Comparison of ENCODE assay signal across 19 mouse cellular contexts in the genomic region with DNA sequence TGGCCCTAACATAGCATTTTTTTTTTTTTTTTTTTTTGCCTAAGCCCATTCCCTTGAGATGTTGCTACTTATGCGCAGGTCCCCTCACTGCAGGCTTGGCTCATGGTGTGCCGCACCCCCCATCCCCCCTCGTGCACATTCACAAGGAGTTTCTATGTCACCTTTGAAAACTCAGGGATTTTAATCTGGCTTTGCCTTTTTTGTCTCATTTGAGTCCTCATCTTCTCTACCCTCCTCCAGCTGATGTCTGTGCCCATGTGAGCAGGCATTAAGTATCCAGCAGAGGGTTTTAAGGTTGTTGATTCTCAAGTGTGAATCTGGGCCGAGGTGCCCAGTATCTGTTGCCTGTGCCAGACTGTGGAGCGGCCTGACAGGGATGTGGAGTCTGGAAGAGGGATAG. TPM values are rescaled to one million over a fixed set of nuclear protein-coding genes. Genes with fewer than 3 reads are reported as not detected.
A peak's percentile ranks its signal among the peaks of the same experiment; 100 is the strongest.
DNase-seq lines count a peak whose midpoint lies in the region; ATAC-seq lines count a peak whose summit lies in the region.
"Had no signal": no experiment of that assay in that cellular context is flagged by ENCODE, and none has a peak within 500 bp of the region (broad histone marks: within the 10 kb centered on the region; RNA-seq: fewer than 3 reads in every experiment).

No protein-coding gene starts in this region.

- no peaks in the 10 kb centered on the region; the same call in 1 of the 2 replicates for H3K27me3 ChIP-seq in forebrain, embryonic 13.5 days
- no peaks in the 10 kb centered on the region for H3K27me3 ChIP-seq in forebrain, embryonic 14.5 days (replicated peaks; ENCODE audit: control insufficient read depth, insufficient read depth, low read length)
- H3K27me3 ChIP-seq in hindbrain, embryonic 15.5 days = no peaks in the 10 kb centered on the region
- H3K27me3 ChIP-seq in hindbrain, embryonic 10.5 days (ENCODE audit: insufficient read depth, poor library complexity, severe bottlenecking) = peaks cover 29% of the 10 kb centered on the region
- H3K27me3 ChIP-seq in embryonic facial prominence, embryonic 13.5 days = peaks cover 9% of the 10 kb centered on the region; the same call in 1 of the 2 replicates
- no peaks in the 10 kb centered on the region for H3K27me3 ChIP-seq in midbrain, embryonic 16.5 days (ENCODE audit: control insufficient read depth, insufficient read depth, low read depth, low read length)
- H3K27me3 ChIP-seq: heart, embryonic 13.5 days; kidney, embryonic 15.5 days had no signal

- H3K9ac ChIP-seq in forebrain, embryonic 13.5 days = no peak overlapping the region
- no peak overlapping the region for H3K9ac ChIP-seq in forebrain, embryonic 14.5 days (ENCODE audit: low read length)
- no peak overlapping the region for H3K9ac ChIP-seq in hindbrain, embryonic 15.5 days
- H3K9ac ChIP-seq in embryonic facial prominence, embryonic 13.5 days = no peak overlapping the region
- H3K9ac ChIP-seq in midbrain, embryonic 16.5 days (ENCODE audit: low read depth, low read length) = peak overlapping the region; percentile 26; the same call in 1 of the 2 replicates
- H3K9ac ChIP-seq: embryonic facial prominence, embryonic 12.5 days; heart, embryonic 13.5 days; kidney, embryonic 15.5 days; liver, postnatal 0 days had no signal

- peaks cover 44% of the 10 kb centered on the region for H3K4me1 ChIP-seq in forebrain, embryonic 13.5 days
- peaks cover 20% of the 10 kb centered on the region for H3K4me1 ChIP-seq in forebrain, embryonic 14.5 days (ENCODE audit: control insufficient read depth, insufficient read depth, low read length)
- peaks cover 48% of the 10 kb centered on the region for H3K4me1 ChIP-seq in hindbrain, embryonic 15.5 days (replicated peaks)
- peaks cover 42% of the 10 kb centered on the region for H3K4me1 ChIP-seq in hindbrain, embryonic 10.5 days (replicated peaks)
- peaks cover 18% of the 10 kb centered on the region; the same call in 1 of the 2 replicates for H3K4me1 ChIP-seq in embryonic facial prominence, embryonic 13.5 days
- H3K4me1 ChIP-seq in midbrain, embryonic 16.5 days (ENCODE audit: control insufficient read depth, insufficient read depth, low read length) = peaks cover 31% of the 10 kb centered on the region

- no peak overlapping the region for H3K27ac ChIP-seq in forebrain, embryonic 13.5 days
- no peak overlapping the region for H3K27ac ChIP-seq in forebrain, embryonic 14.5 days (ENCODE audit: low read depth, low read length)
- no peak overlapping the region for H3K27ac ChIP-seq in hindbrain, embryonic 15.5 days (replicated peaks)
- H3K27ac ChIP-seq in hindbrain, embryonic 10.5 days = no peak overlapping the region
- no peak overlapping the region for H3K27ac ChIP-seq in embryonic facial prominence, embryonic 13.5 days
- no peak overlapping the region for H3K27ac ChIP-seq in midbrain, embryonic 16.5 days (ENCODE audit: low read length)
- H3K27ac ChIP-seq: embryonic facial prominence, embryonic 12.5 days; heart, embryonic 13.5 days; kidney, embryonic 15.5 days had no signal

- no peaks in the 10 kb centered on the region for H3K9me3 ChIP-seq in forebrain, embryonic 13.5 days (replicated peaks)
- no peaks in the 10 kb centered on the region for H3K9me3 ChIP-seq in forebrain, embryonic 14.5 days (replicated peaks; ENCODE audit: control insufficient read depth, low read length)
- no peaks in the 10 kb centered on the region for H3K9me3 ChIP-seq in hindbrain, embryonic 15.5 days
- H3K9me3 ChIP-seq in hindbrain, embryonic 10.5 days = no peaks in the 10 kb centered on the region
- H3K9me3 ChIP-seq in embryonic facial prominence, embryonic 13.5 days = no peaks in the 10 kb centered on the region
- no peaks in the 10 kb centered on the region for H3K9me3 ChIP-seq in midbrain, embryonic 16.5 days (replicated peaks; ENCODE audit: control insufficient read depth, low read length, poor library complexity, severe bottlenecking)
- H3K9me3 ChIP-seq: embryonic facial prominence, embryonic 12.5 days; heart, embryonic 13.5 days; kidney, embryonic 15.5 days had no signal

- no peak overlapping the region for H3K4me3 ChIP-seq in forebrain, embryonic 13.5 days
- no peak overlapping the region for H3K4me3 ChIP-seq in forebrain, embryonic 14.5 days (ENCODE audit: low read depth, low read length)
- H3K4me3 ChIP-seq in hindbrain, embryonic 15.5 days = 0 out of 2 replicates have a peak overlapping the region, but pooled peaks have one; percentile 2
- no peak overlapping the region for H3K4me3 ChIP-seq in hindbrain, embryonic 10.5 days
- H3K4me3 ChIP-seq in embryonic facial prominence, embryonic 13.5 days = no peak overlapping the region
- no peak overlapping the region for H3K4me3 ChIP-seq in midbrain, embryonic 16.5 days (ENCODE audit: low read depth, low read length)
- H3K4me3 ChIP-seq: embryonic facial prominence, embryonic 12.5 days; heart, embryonic 13.5 days; kidney, embryonic 15.5 days had no signal

- ATAC-seq in forebrain, embryonic 13.5 days = no peak
- no peak for ATAC-seq in forebrain, embryonic 14.5 days
- no peak for ATAC-seq in hindbrain, embryonic 15.5 days (ENCODE audit: low FRiP score, low read depth)
- ATAC-seq in embryonic facial prominence, embryonic 13.5 days (ENCODE audit: insufficient number of reproducible peaks, insufficient read depth, low FRiP score, low TSS enrichment, low read depth) = no peak
- ATAC-seq in midbrain, embryonic 16.5 days = no peak
- ATAC-seq in megakaryocyte progenitor cell, adult 5-6 weeks (replicated peaks; ENCODE audit: poor library complexity) = no peak
- ATAC-seq: inflammation-experienced regulatory T-cells, adult 6 months; liver, postnatal 0 days had no signal

- WGBS in forebrain, embryonic 13.5 days = 33% methylated on average over 5 of the region's 5 CpGs
- 23% methylated on average over 5 of the region's 5 CpGs for WGBS in forebrain, embryonic 14.5 days
- 42% methylated on average over 5 of the region's 5 CpGs for WGBS in hindbrain, embryonic 15.5 days
- WGBS in hindbrain, embryonic 10.5 days = 33% methylated on average over 5 of the region's 5 CpGs
- WGBS in embryonic facial prominence, embryonic 13.5 days = 33% methylated on average over 5 of the region's 5 CpGs
- 34% methylated on average over 5 of the region's 5 CpGs for WGBS in midbrain, embryonic 16.5 days

- no peaks in the 10 kb centered on the region for H3K36me3 ChIP-seq in forebrain, embryonic 13.5 days (ENCODE audit: poor library complexity, severe bottlenecking)
- no peaks in the 10 kb centered on the region for H3K36me3 ChIP-seq in forebrain, embryonic 14.5 days (ENCODE audit: control insufficient read depth, insufficient read depth, low read length)
- H3K36me3 ChIP-seq in hindbrain, embryonic 15.5 days = no peaks in the 10 kb centered on the region
- H3K36me3 ChIP-seq in hindbrain, embryonic 10.5 days = no peaks in the 10 kb centered on the region
- no peaks in the 10 kb centered on the region for H3K36me3 ChIP-seq in embryonic facial prominence, embryonic 13.5 days
- H3K36me3 ChIP-seq in midbrain, embryonic 16.5 days (ENCODE audit: control insufficient read depth, insufficient read depth, low read length) = no peaks in the 10 kb centered on the region
- H3K36me3 ChIP-seq: embryonic facial prominence, embryonic 12.5 days; heart, embryonic 13.5 days; kidney, embryonic 15.5 days had no signal

- DNase-seq in forebrain, embryonic 14.5 days (ENCODE audit: low spot score) = no peak
- no peak for DNase-seq in hindbrain, embryonic 10.5 days (ENCODE audit: low spot score)
- no peak for DNase-seq in spleen, adult 18-20 months
- DNase-seq: cerebellum, adult 18-20 months; gastrocnemius, postnatal 14 days; liver, postnatal 0 days; lung, postnatal 4 days; right cerebral cortex, postnatal 25 days; thymus, adult 18-20 months had no signal

- H3K4me2 ChIP-seq in forebrain, embryonic 13.5 days = 0 out of 2 replicates have a peak overlapping the region, but pooled peaks have one; percentile 14
- H3K4me2 ChIP-seq in forebrain, embryonic 14.5 days (ENCODE audit: low read length) = no peak overlapping the region
- H3K4me2 ChIP-seq in hindbrain, embryonic 15.5 days = peak overlapping the region; percentile 23
- H3K4me2 ChIP-seq in embryonic facial prominence, embryonic 13.5 days = 0 out of 2 replicates have a peak overlapping the region, but pooled peaks have one; percentile 12
- H3K4me2 ChIP-seq in midbrain, embryonic 16.5 days (ENCODE audit: low read length) = peak overlapping the region; percentile 73
- H3K4me2 ChIP-seq: embryonic facial prominence, embryonic 12.5 days; kidney, embryonic 15.5 days had no signal

RNA-seq across cellular contexts. Expression of gene Nt5dc3, which starts 2.8 kb away (rescaled TPM):
- 3.5 and 4.3 TPM in 2 replicates for polyA plus RNA-seq in forebrain, embryonic 13.5 days (2015; fragmentation: Nextera tagmentation; extraction: Ambion mirVana)
- polyA plus RNA-seq in forebrain, embryonic 14.5 days (2014; fragmentation: Nextera tagmentation; extraction: Ambion mirVana) = 6.7 and 7.6 TPM in 2 replicates
- polyA plus RNA-seq in hindbrain, embryonic 15.5 days (2015; fragmentation: Nextera tagmentation; extraction: Ambion mirVana) = 10.8 and 12.0 TPM in 2 replicates
- 0.77 and 1.4 TPM in 2 replicates for polyA plus RNA-seq in hindbrain, embryonic 10.5 days (2016; fragmentation: Nextera tagmentation; extraction: Ambion mirVana)
- polyA plus RNA-seq in embryonic facial prominence, embryonic 13.5 days (2015; fragmentation: Nextera tagmentation; extraction: Ambion mirVana) = 1.3 and 1.5 TPM in 2 replicates
- 15.2 and 15.9 TPM in 2 replicates for polyA plus RNA-seq in midbrain, embryonic 16.5 days (2015; fragmentation: Nextera tagmentation; extraction: Ambion mirVana)
- total RNA-seq in megakaryocyte progenitor cell, adult 5-6 weeks (2015) = 3.4 and 4.2 TPM in 2 replicates
- 3.0 and 3.2 TPM in 2 replicates for total RNA-seq in megakaryocyte progenitor cell, adult 5-6 weeks (2017)

RNA-seq across cellular contexts. Expression of gene Gm49358, which starts 17.9 kb away (rescaled TPM):
- not detected in 2 replicates for polyA plus RNA-seq in forebrain, embryonic 13.5 days (2015; fragmentation: Nextera tagmentation; extraction: Ambion mirVana)
- 0.88 TPM in 1 of 2 replicates, not detected in the other for polyA plus RNA-seq in forebrain, embryonic 14.5 days (2014; fragmentation: Nextera tagmentation; extraction: Ambion mirVana)
- polyA plus RNA-seq in hindbrain, embryonic 15.5 days (2015; fragmentation: Nextera tagmentation; extraction: Ambion mirVana) = not detected in 2 replicates
- polyA plus RNA-seq in hindbrain, embryonic 10.5 days (2016; fragmentation: Nextera tagmentation; extraction: Ambion mirVana) = not detected in 2 replicates
- polyA plus RNA-seq in embryonic facial prominence, embryonic 13.5 days (2015; fragmentation: Nextera tagmentation; extraction: Ambion mirVana) = not detected in 2 replicates
- not detected in 2 replicates for polyA plus RNA-seq in midbrain, embryonic 16.5 days (2015; fragmentation: Nextera tagmentation; extraction: Ambion mirVana)
- total RNA-seq in megakaryocyte progenitor cell, adult 5-6 weeks (2015) = not detected in 2 replicates
- 0.21 TPM in 1 of 2 replicates, not detected in the other for total RNA-seq in megakaryocyte progenitor cell, adult 5-6 weeks (2017)
- polyA plus RNA-seq: brain, embryonic 14.5 days; embryonic facial prominence, embryonic 12.5 days; heart, embryonic 13.5 days; inflammation-experienced regulatory T-cells, adult 6 months; kidney, embryonic 15.5 days; liver, postnatal 0 days had no signal
